Mouse (Mus musculus) olfactory bulb, adult 2 months (tissue): ENCODE data around the gene Dot1l. TPM values are rescaled to one million over a fixed set of nuclear protein-coding genes. Genes with fewer than 3 reads are reported as not detected.

Source experiments
- H3K27ac ChIP-seq: fragments of 200-500 bp; 2 replicates; pipeline ENCODE4 v1.5.1; 2012; ENCODE audit warnings: low read depth, low read length; ENCODE audit not compliant: insufficient read depth
- H3K4me1 ChIP-seq: fragments of 200-500 bp; 2 replicates; pipeline ENCODE4 v1.6.1; 2012; ENCODE audit warnings: low read length; ENCODE audit not compliant: control insufficient read depth, insufficient read depth
- H3K4me3 ChIP-seq: fragments of 200-500 bp; 2 replicates; pipeline ENCODE4 v1.5.1; 2012; ENCODE audit warnings: mild to moderate bottlenecking, low read depth, low read length, moderate library complexity; ENCODE audit not compliant: insufficient read depth
- CTCF ChIP-seq: fragments of 200-500 bp; IDR thresholded peaks from 2 replicates; pipeline ENCODE4 v1.5.1; 2012; ENCODE audit warnings: low read depth, mild to moderate bottlenecking, low read length, moderate library complexity; ENCODE audit not compliant: insufficient read depth
- POLR2A ChIP-seq: fragments of 200-500 bp; IDR thresholded peaks from 2 replicates; pipeline ENCODE4 v1.6.1; 2012; ENCODE audit warnings: mild to moderate bottlenecking, low read depth, low read length, moderate library complexity; ENCODE audit not compliant: insufficient read depth
- WGBS: fragments of 180-500 bp; shearing (Covaris S2); methylation state at CpG from one replicate; pipeline ENCODE4 v1.1.7; 2018; 5-methylcytosine and 5-hydroxymethylcytosine counted together
- polyA plus RNA-seq: library from polyadenylated mRNA; stranded (reverse); fragments of >200 nt; gene quantifications from 2 replicates; pipeline ENCODE4 v1.2.4, GENCODE M21; 2012; ENCODE audit warnings: low replicate concordance; ENCODE audit not compliant: missing spikeins, insufficient read depth, insufficient read length

The Dot1l gene
- polyA plus RNA-seq, 1 experiment, result 235 TPM

GRCm38 (mm10) chr10:80842334-80842733, 87.3 kb downstream of the Dot1l start:
- no peak overlapping the region for H3K27ac ChIP-seq
- no peak for TF ChIP-seq CTCF
- no peak for TF ChIP-seq POLR2A
- no peak overlapping the region for H3K4me3 ChIP-seq
- peaks cover 41% of the 10 kb centered on the region for H3K4me1 ChIP-seq
- 77% methylated on average over 15 of the region's 15 CpGs for WGBS

GRCm38 (mm10) chr10:80843087-80843930, 88.3 kb downstream of the Dot1l start:
- 7% methylated on average over 32 of the region's 32 CpGs for WGBS

GRCm38 (mm10) chr10:80843931-80844547, 89.0 kb downstream of the Dot1l start, which contains the start of gene Lingo3:
TSS of gene Lingo3 (minus strand) at chr10:80844039.
- TF ChIP-seq POLR2A, result no peak
- TF ChIP-seq CTCF, result no peak
- H3K4me1 ChIP-seq, result peaks cover 34% of the 10 kb centered on the region
- H3K4me3 ChIP-seq, result peak within 1 kb of the TSS; percentile 49
- 4% methylated on average over 51 of the region's 51 CpGs for WGBS
- H3K27ac ChIP-seq, result no peak within 1 kb of the TSS

More at GRCm38 (mm10) chr10:80843087-80843930, 88.3 kb downstream of the Dot1l start:
- Histone ChIP-seq H3K4me1 (peaks cover 36% of the 10 kb centered on the region), H3K4me3 (peak overlapping the region; percentile 49), H3K27ac (no peak overlapping the region)
- no peak for TF ChIP-seq CTCF
- TF ChIP-seq POLR2A, result no peak

Other genes with a start within 250 kb of the Dot1l start
- gene Atp8b3, start 216.1 kb upstream of the Dot1l start, polyA plus RNA-seq, result not detected in 2 replicates
- not detected in 2 replicates for gene Rexo1, start 193.6 kb upstream of the Dot1l start, polyA plus RNA-seq
- not detected in 2 replicates for gene Klf16, start 177.9 kb upstream of the Dot1l start, polyA plus RNA-seq
- gene Abhd17a, start 164.9 kb upstream of the Dot1l start, polyA plus RNA-seq, result not detected in 2 replicates
- gene Scamp4, start 152.3 kb upstream of the Dot1l start, polyA plus RNA-seq, result not detected in 2 replicates
- not detected in 2 replicates for gene Adat3, start 152.3 kb upstream of the Dot1l start, polyA plus RNA-seq
- not detected in 2 replicates for gene Gm49322, start 149.2 kb upstream of the Dot1l start, polyA plus RNA-seq
- 431 TPM in 1 of 2 replicates, not detected in the other for gene Csnk1g2, start 132.4 kb upstream of the Dot1l start, polyA plus RNA-seq
- not detected in 2 replicates for gene Btbd2, start 98.1 kb upstream of the Dot1l start, polyA plus RNA-seq
- not detected in 2 replicates for gene Mknk2, start 77.1 kb upstream of the Dot1l start, polyA plus RNA-seq
- not detected in 2 replicates for gene Mob3a, start 53.2 kb upstream of the Dot1l start, polyA plus RNA-seq
- gene Izumo4, start 53.0 kb upstream of the Dot1l start, polyA plus RNA-seq, result not detected in 2 replicates
- 105 TPM in 1 of 2 replicates, not detected in the other for gene Ap3d1, start 12.9 kb upstream of the Dot1l start, polyA plus RNA-seq
- not detected in 2 replicates for gene Sf3a2, start 43.0 kb downstream of the Dot1l start, polyA plus RNA-seq
- gene Plekhj1, start 43.4 kb downstream of the Dot1l start, polyA plus RNA-seq, result not detected in 2 replicates
- gene Amh, start 50.0 kb downstream of the Dot1l start, polyA plus RNA-seq, result not detected in 2 replicates
- not detected in 2 replicates for gene Jsrp1, start 58.3 kb downstream of the Dot1l start, polyA plus RNA-seq
- gene Oaz1, start 71.5 kb downstream of the Dot1l start, polyA plus RNA-seq, result 801 TPM in 1 of 2 replicates, not detected in the other
- not detected in 2 replicates for gene Lingo3, start 88.8 kb downstream of the Dot1l start, polyA plus RNA-seq
- not detected in 2 replicates for gene Lsm7, start 100.0 kb downstream of the Dot1l start, polyA plus RNA-seq
- not detected in 2 replicates for gene Sppl2b, start 100.1 kb downstream of the Dot1l start, polyA plus RNA-seq
- not detected in 2 replicates for gene Tmprss9, start 116.6 kb downstream of the Dot1l start, polyA plus RNA-seq
- not detected in 2 replicates for gene Timm13, start 145.8 kb downstream of the Dot1l start, polyA plus RNA-seq
- gene Lmnb2, start 163.0 kb downstream of the Dot1l start, polyA plus RNA-seq, result not detected in 2 replicates
- gene Gadd45b, start 174.9 kb downstream of the Dot1l start, polyA plus RNA-seq, result not detected in 2 replicates